Mouse (Mus musculus) bone marrow macrophage, adult 2 months (primary cell): ENCODE data around the gene Irf8.

Experiments used
- CTCF ChIP-seq: IDR thresholded peaks from 2 replicates; pipeline ENCODE4 v1.5.1; 2012; ENCODE audit warnings: low read depth, mild to moderate bottlenecking, low read length, moderate library complexity
- POLR2A ChIP-seq: IDR thresholded peaks from 2 replicates; pipeline ENCODE4 v1.6.1; 2012; ENCODE audit warnings: mild to moderate bottlenecking, low read depth, low read length, borderline replicate concordance

GRCm38 (mm10) chr8:120786753-120787152 lies 50.6 kb downstream of the Irf8 start:
- TF ChIP-seq POLR2A (no peak), CTCF (no peak)
